Mouse (Mus musculus) spleen, adult 2 months (tissue): ENCODE data around the gene Aqr. TPM values are rescaled to one million over a fixed set of nuclear protein-coding genes. Genes with fewer than 3 reads are reported as not detected.

ENCODE experiments used
- DNase-seq, 2 experiments: peaks; one replicate each; pipeline versions ENCODE4 v3.0.0 to v3.0.0-alpha.2; 2012 to 2021; ENCODE audit warnings: low spot score in 2 of 2, low read depth in 1 of 2
- H3K27ac ChIP-seq: fragments of 200-500 bp; 2 replicates; pipeline ENCODE4 v1.5.1; 2012; ENCODE audit warnings: low read length, inconsistent platforms; ENCODE audit not compliant: insufficient read depth
- H3K27me3 ChIP-seq: fragments of 200-500 bp; 2 replicates; pipeline ENCODE4 v1.6.1; 2012; ENCODE audit warnings: mild to moderate bottlenecking, moderate library complexity, low read length, inconsistent platforms; ENCODE audit not compliant: control insufficient read depth, insufficient read depth
- H3K36me3 ChIP-seq: fragments of 200-500 bp; 2 replicates; pipeline ENCODE4 v1.6.1; 2012; ENCODE audit warnings: mild to moderate bottlenecking, low read length, inconsistent platforms; ENCODE audit not compliant: control insufficient read depth, insufficient read depth
- H3K4me1 ChIP-seq: fragments of 200-500 bp; 2 replicates; pipeline ENCODE4 v1.6.1; 2011; ENCODE audit warnings: inconsistent platforms; ENCODE audit not compliant: control insufficient read depth, insufficient read depth, insufficient read length
- H3K4me3 ChIP-seq: fragments of 200-500 bp; 2 replicates; pipeline ENCODE4 v1.5.1; 2011; ENCODE audit warnings: mild to moderate bottlenecking, inconsistent platforms; ENCODE audit not compliant: insufficient read depth, insufficient read length; ENCODE audit errors: extremely low read depth
- CTCF ChIP-seq: fragments of 200-500 bp; IDR thresholded peaks from 2 replicates; pipeline ENCODE4 v1.5.1; 2011; ENCODE audit warnings: mild to moderate bottlenecking, inconsistent platforms; ENCODE audit not compliant: insufficient read depth, insufficient read length, insufficient replicate concordance; ENCODE audit errors: extremely low read depth
- POLR2A ChIP-seq: fragments of 200-500 bp; IDR thresholded peaks from 2 replicates; pipeline ENCODE4 v1.6.1; 2011; ENCODE audit warnings: low read depth, low read length, inconsistent platforms
- WGBS: fragments of 180-500 bp; shearing (Covaris S2); methylation state at CpG from one replicate; pipeline ENCODE4 v1.1.7; 2018; 5-methylcytosine and 5-hydroxymethylcytosine counted together
- polyA plus RNA-seq: library from polyadenylated mRNA; depleted of rRNA; stranded (reverse); fragments of >200 nt; gene quantifications from 2 replicates; pipeline ENCODE4 v1.2.3, GENCODE M21; 2012

Aqr gene
- polyA plus RNA-seq, 1 experiment, result 16.0 TPM

DNA sequence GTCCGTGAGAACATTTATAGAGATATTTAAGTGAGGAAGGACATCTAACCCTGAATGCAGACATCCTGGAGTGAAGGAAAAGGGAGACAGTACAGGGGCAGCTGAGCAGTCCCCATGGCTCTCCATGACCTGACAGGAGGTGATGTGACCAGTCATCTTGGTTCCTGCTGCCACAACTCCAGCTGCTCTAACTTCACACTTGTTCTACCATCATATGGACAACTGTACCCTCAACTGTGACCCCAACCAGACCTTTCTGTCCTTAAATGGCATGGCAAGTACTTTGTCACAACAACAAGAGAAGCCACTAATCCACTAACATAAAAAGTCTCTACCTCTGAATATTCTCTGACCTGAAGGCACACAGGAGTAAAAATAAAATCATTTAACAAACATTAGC lies 24.8 kb downstream of the Aqr start:
- H3K4me3 ChIP-seq, result no peak overlapping the region
- WGBS, result 97% methylated on average over 1 of the region's 1 CpGs
- DNase-seq, result no peak
- TF ChIP-seq POLR2A (no peak), CTCF (no peak)
- H3K27ac ChIP-seq, result no peak overlapping the region
- H3K4me1 ChIP-seq, result no peaks in the 10 kb centered on the region
- peaks cover 26% of the 10 kb centered on the region for H3K36me3 ChIP-seq
- no peaks in the 10 kb centered on the region for H3K27me3 ChIP-seq

GRCm38 (mm10) chr2:114157345-114157744 lies 29.5 kb downstream of the Aqr start:
- no peak for DNase-seq
- Histone ChIP-seq H3K4me1 (no peaks in the 10 kb centered on the region), H3K4me3 (no peak overlapping the region), H3K27ac (no peak overlapping the region), H3K36me3 (peaks cover 41% of the 10 kb centered on the region), H3K27me3 (no peaks in the 10 kb centered on the region)
- TF ChIP-seq POLR2A (no peak), CTCF (no peak)
- 58% methylated on average over 4 of the region's 4 CpGs for WGBS

DNA sequence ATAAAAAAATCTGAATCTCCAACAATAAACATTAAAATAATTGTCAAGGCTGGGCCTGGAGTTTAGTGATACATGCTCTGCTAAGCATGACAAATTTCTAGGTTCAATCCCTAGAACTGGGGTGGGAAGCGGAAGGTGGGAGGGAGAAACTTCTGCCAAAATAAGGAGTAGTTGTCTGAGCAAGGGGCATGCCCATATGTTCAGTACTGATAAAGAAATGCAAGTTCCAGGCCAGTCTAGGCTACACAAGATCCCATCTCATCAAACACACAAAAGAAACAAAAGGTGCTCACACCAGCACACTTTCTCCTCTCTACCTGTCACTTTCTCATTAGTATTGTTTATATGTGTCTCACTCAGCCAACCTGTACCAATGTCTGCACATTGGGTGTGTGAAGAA lies 30.2 kb downstream of the Aqr start:
- no peak overlapping the region for H3K4me3 ChIP-seq
- 85% methylated on average over 1 of the region's 1 CpGs for WGBS
- TF ChIP-seq POLR2A (no peak), CTCF (no peak)
- H3K27me3 ChIP-seq, result no peaks in the 10 kb centered on the region
- H3K4me1 ChIP-seq, result no peaks in the 10 kb centered on the region
- H3K36me3 ChIP-seq, result peaks cover 41% of the 10 kb centered on the region
- DNase-seq, result no peak
- H3K27ac ChIP-seq, result no peak overlapping the region

- no peak overlapping the region for H3K27ac ChIP-seq
- DNase-seq, result no peak
- peaks cover 48% of the 10 kb centered on the region for H3K36me3 ChIP-seq
- 83% methylated on average over 6 of the region's 6 CpGs for WGBS
- no peak for TF ChIP-seq POLR2A
- TF ChIP-seq CTCF, result no peak
- H3K27me3 ChIP-seq, result no peaks in the 10 kb centered on the region
- no peaks in the 10 kb centered on the region for H3K4me1 ChIP-seq
- no peak overlapping the region for H3K4me3 ChIP-seq
These were observed 33.6 kb downstream of the Aqr start for GRCm38 (mm10) chr2:114153247-114153646.

DNA sequence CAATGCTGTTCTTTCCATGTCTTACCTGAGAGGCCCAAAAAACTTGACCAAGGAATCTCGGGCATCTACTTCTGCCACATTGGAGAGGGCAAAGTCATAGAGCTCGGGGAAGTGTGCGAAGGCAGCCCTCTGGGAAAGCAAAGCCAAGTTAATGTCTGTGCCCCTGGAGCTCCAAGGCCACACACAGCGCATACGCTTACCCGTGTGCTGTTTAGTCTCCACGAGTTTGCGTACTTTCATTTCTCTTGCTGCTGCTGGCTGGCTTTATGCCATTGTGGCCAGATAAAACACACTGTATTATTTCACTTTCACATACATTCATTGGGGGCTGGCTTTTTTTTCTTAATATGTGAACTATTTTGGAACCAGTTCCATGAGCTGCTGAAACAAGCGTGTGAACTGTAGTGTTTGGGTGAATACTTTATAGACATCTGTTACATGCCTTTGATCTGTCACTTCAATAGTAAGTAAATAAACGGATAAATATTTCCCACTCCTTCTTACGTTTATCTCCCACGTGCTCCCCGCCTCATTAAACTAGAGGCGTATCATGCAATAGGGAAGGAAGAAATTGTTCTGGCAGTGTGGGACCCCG lies 39.9 kb downstream of the Aqr start:
- peaks cover 5% of the 10 kb centered on the region; the same call in 1 of the 2 replicates for H3K4me1 ChIP-seq
- WGBS, result 90% methylated on average over 15 of the region's 15 CpGs
- peak overlapping the region; percentile 18; the same call in 1 of the 2 replicates for H3K27ac ChIP-seq
- peaks cover 51% of the 10 kb centered on the region for H3K36me3 ChIP-seq
- TF ChIP-seq POLR2A (no peak), CTCF (no peak)
- no peaks in the 10 kb centered on the region for H3K27me3 ChIP-seq
- DNase-seq, result no peak
- no peak overlapping the region for H3K4me3 ChIP-seq

- H3K4me1 ChIP-seq, result peaks cover 5% of the 10 kb centered on the region; the same call in 1 of the 2 replicates
- H3K36me3 ChIP-seq, result peaks cover 53% of the 10 kb centered on the region
- H3K4me3 ChIP-seq, result no peak overlapping the region
- DNase-seq, result peak; percentile 22 to 58
- H3K27ac ChIP-seq, result no peak overlapping the region
- H3K27me3 ChIP-seq, result no peaks in the 10 kb centered on the region
- WGBS, result 56% methylated on average over 6 of the region's 6 CpGs
- TF ChIP-seq CTCF (peak; percentile 45; the same call in 1 of the 2 replicates), POLR2A (no peak)
These were observed 41.5 kb downstream of the Aqr start for GRCm38 (mm10) chr2:114145315-114145801.

GRCm38 (mm10) chr2:114144915-114145314 lies 41.9 kb downstream of the Aqr start:
- no peak for TF ChIP-seq CTCF
- TF ChIP-seq POLR2A, result no peak
- Histone ChIP-seq H3K27ac (peak overlapping the region; percentile 21; the same call in 1 of the 2 replicates), H3K4me3 (no peak overlapping the region), H3K36me3 (peaks cover 52% of the 10 kb centered on the region), H3K27me3 (no peaks in the 10 kb centered on the region), H3K4me1 (peaks cover 5% of the 10 kb centered on the region; the same call in 1 of the 2 replicates)
- WGBS, result 62% methylated on average over 5 of the region's 5 CpGs
- DNase-seq, result peak; percentile 24 to 44
